Comparison of ENCODE assay signal across 23 mouse cellular contexts in the genomic region with DNA sequence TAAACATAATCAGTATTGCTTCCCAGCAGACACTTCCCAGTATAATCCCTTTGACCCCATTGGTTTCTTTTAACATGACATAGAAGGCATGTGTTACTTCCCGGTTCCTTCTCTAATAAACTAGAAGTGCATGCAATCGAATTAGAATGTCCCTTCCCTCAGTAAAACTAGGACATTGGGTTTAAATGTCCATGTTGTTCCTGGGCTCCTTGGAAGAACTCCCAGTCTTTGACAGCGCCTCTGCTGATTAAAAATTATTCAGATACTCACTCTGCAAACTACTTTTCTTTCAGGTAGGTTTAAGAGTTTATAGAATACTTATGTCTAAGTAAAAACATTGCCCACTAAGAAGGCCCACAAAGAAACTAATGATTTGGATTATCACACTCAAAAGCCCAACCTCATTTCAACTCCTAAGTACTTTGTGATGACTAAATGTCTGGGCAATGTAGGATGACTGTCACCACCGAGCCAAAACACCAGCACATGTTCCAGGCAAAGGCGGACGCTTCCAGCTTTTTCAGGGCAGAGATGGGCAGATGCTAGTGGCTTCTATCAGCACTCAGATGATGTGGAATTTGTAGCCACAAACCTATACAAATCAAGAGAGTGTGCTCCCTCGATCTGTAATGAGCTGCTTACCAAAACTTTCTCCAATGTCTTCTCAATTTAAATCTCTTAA. TPM values are rescaled to one million over a fixed set of nuclear protein-coding genes. Genes with fewer than 3 reads are reported as not detected.
A peak's percentile ranks its signal among the peaks of the same experiment; 100 is the strongest.
DNase-seq lines count a peak whose midpoint lies in the region; ATAC-seq and TF ChIP-seq lines count a peak whose summit lies in the region.
"Had no signal": no experiment of that assay in that cellular context is flagged by ENCODE, and none has a peak within 500 bp of the region (broad histone marks: within the 10 kb centered on the region; RNA-seq: fewer than 3 reads in every experiment).

No protein-coding gene starts in this region.

- no peaks in the 10 kb centered on the region for H3K27me3 ChIP-seq in kidney, embryonic 14.5 days (ENCODE audit: control insufficient read depth, insufficient read depth, low read length)
- H3K27me3 ChIP-seq in heart, embryonic 14.5 days (ENCODE audit: control insufficient read depth, insufficient read depth, low read length): no peaks in the 10 kb centered on the region
- H3K27me3 ChIP-seq: forebrain, embryonic 15.5 days; hindbrain, embryonic 12.5 days; limb, embryonic 13.5 days; neural tube, embryonic 13.5 days had no signal

- intact Hi-C loops in gastrocnemius, adult 2 months (cut with DNase I): loop anchor here (5.0 kb wide), 1 partner anchor 80 kb away; no protein-coding TSS in a partner anchor

- H3K9ac ChIP-seq in kidney, embryonic 14.5 days (ENCODE audit: low read depth, low read length): no peak overlapping the region
- H3K9ac ChIP-seq in heart, embryonic 14.5 days (ENCODE audit: low read length): no peak overlapping the region
- H3K9ac ChIP-seq: forebrain, embryonic 15.5 days; hindbrain, embryonic 12.5 days; limb, embryonic 13.5 days; neural tube, embryonic 13.5 days had no signal

- no peak for ATAC-seq in kidney, embryonic 14.5 days (ENCODE audit: low FRiP score, low TSS enrichment)
- ATAC-seq in heart, embryonic 14.5 days (ENCODE audit: insufficient number of reproducible peaks, insufficient read depth, low FRiP score, low read depth): no peak; the same call in 1 of the 2 replicates
- ATAC-seq: forebrain, embryonic 15.5 days had no signal

- no peaks in the 10 kb centered on the region for H3K9me3 ChIP-seq in kidney, embryonic 14.5 days (ENCODE audit: control insufficient read depth, low read length)
- no peaks in the 10 kb centered on the region for H3K9me3 ChIP-seq in heart, embryonic 14.5 days (ENCODE audit: control insufficient read depth, low read length)
- H3K9me3 ChIP-seq: forebrain, embryonic 15.5 days; hindbrain, embryonic 12.5 days; limb, embryonic 13.5 days; midbrain, embryonic 10.5 days; neural tube, embryonic 13.5 days had no signal

- H3K27ac ChIP-seq in gastrocnemius, adult 2 months: peak overlapping the region; percentile 90
- no peak overlapping the region for H3K27ac ChIP-seq in kidney, embryonic 14.5 days (ENCODE audit: low read depth, low read length)
- peak overlapping the region; percentile 20 to 53; a peak in 3 of 4 replicates for H3K27ac ChIP-seq in heart, embryonic 14.5 days (replicated peaks in 1 of 2; ENCODE audit: control insufficient read depth in 1 of 2, insufficient read depth in 1 of 2, low read depth in 2 of 2, low read length in 2 of 2)
- H3K27ac ChIP-seq: forebrain, embryonic 15.5 days; hindbrain, embryonic 12.5 days; limb, embryonic 13.5 days; midbrain, embryonic 10.5 days; neural tube, embryonic 13.5 days; stomach, postnatal 0 days had no signal

- peaks cover 30% of the 10 kb centered on the region for H3K36me3 ChIP-seq in kidney, embryonic 14.5 days (ENCODE audit: control insufficient read depth, insufficient read depth, low read length)
- peaks cover 79% of the 10 kb centered on the region for H3K36me3 ChIP-seq in heart, embryonic 14.5 days (ENCODE audit: control insufficient read depth, insufficient read depth, low read length)

- H3K4me3 ChIP-seq in gastrocnemius, adult 2 months: no peak overlapping the region
- H3K4me3 ChIP-seq in kidney, embryonic 14.5 days (ENCODE audit: low read length): no peak overlapping the region
- no peak overlapping the region for H3K4me3 ChIP-seq in heart, embryonic 14.5 days (ENCODE audit: control insufficient read depth in 1 of 2, insufficient read depth in 1 of 2, low read depth in 1 of 2, low read length in 2 of 2)
- H3K4me3 ChIP-seq: erythroblast, embryonic 14.5 days; forebrain, embryonic 15.5 days; hindbrain, embryonic 12.5 days; limb, embryonic 13.5 days; midbrain, embryonic 10.5 days; neural tube, embryonic 13.5 days had no signal

- TF ChIP-seq CTCF in gastrocnemius, adult 2 months (IDR thresholded peaks at IDR 0.05): no peak

- peak; percentile 77 for DNase-seq in gastrocnemius, adult 2 months
- DNase-seq in gastrocnemius, postnatal 10 days: no peak
- peak; percentile 62 for DNase-seq in kidney, adult 9 months
- peak; percentile 39 for DNase-seq in 3T3-L1 (ENCODE audit: low read depth, low spot score)
- DNase-seq in thymus, postnatal 0 days (ENCODE audit: low spot score): no peak
- DNase-seq: adrenal gland, postnatal 25 days; cerebellum, adult 2 months; layer of hippocampus, adult 9-11 months; lung, postnatal 36 days; right cerebral cortex, postnatal 25 days; thymus, postnatal 25 days had no signal

- no peak overlapping the region for H3K4me2 ChIP-seq in kidney, embryonic 14.5 days (replicated peaks; ENCODE audit: low read depth, low read length)
- no peak overlapping the region for H3K4me2 ChIP-seq in heart, embryonic 14.5 days (ENCODE audit: low read length)
- H3K4me2 ChIP-seq: forebrain, embryonic 15.5 days; hindbrain, embryonic 12.5 days; limb, embryonic 13.5 days; neural tube, embryonic 13.5 days had no signal

- 91% methylated on average over 7 of the region's 7 CpGs for WGBS in kidney, embryonic 14.5 days
- WGBS in heart, embryonic 14.5 days: 40% methylated on average over 7 of the region's 7 CpGs

- H3K4me1 ChIP-seq in kidney, embryonic 14.5 days (ENCODE audit: control insufficient read depth, insufficient read depth, low read length): no peaks in the 10 kb centered on the region
- peaks cover 2 to 20% of the 10 kb centered on the region in 2 experiments for H3K4me1 ChIP-seq in heart, embryonic 14.5 days (ENCODE audit: control insufficient read depth in 2 of 2, insufficient read depth in 2 of 2, low read length in 2 of 2)
- H3K4me1 ChIP-seq: forebrain, embryonic 15.5 days; hindbrain, embryonic 12.5 days; limb, embryonic 13.5 days; midbrain, embryonic 10.5 days; neural tube, embryonic 13.5 days had no signal

RNA-seq across cellular contexts. Expression of a gene that starts 14.7 kb away (rescaled TPM):
- total RNA-seq in gastrocnemius, adult 2 months (2021): 100 to 1,000 TPM; 105 to 286 TPM
- 100 to 1,000 TPM; 126 TPM for total RNA-seq in gastrocnemius, postnatal 10 days (2021)
- polyA plus RNA-seq in kidney, embryonic 14.5 days (2014; fragmentation: Nextera tagmentation; extraction: Ambion mirVana): not detected in 2 replicates
- polyA plus RNA-seq in heart, embryonic 14.5 days (2014; fragmentation: Nextera tagmentation; extraction: Ambion mirVana): 54.6 and 56.9 TPM in 2 replicates
- 0.06 and 0.07 TPM in 2 replicates for polyA plus RNA-seq in thymus, postnatal 0 days (2015; fragmentation: Nextera tagmentation; extraction: Ambion mirVana)
- total RNA-seq: common myeloid progenitor, adult 5-6 weeks; left cerebral cortex, postnatal 10 days had no signal
- polyA plus RNA-seq: erythroblast, embryonic 14.5 days; forebrain, embryonic 15.5 days; hindbrain, embryonic 12.5 days; intestine, embryonic 14.5 days; stomach, postnatal 0 days had no signal

RNA-seq across cellular contexts. Expression of a gene that starts 52.6 kb away (rescaled TPM):
- total RNA-seq in gastrocnemius, adult 2 months (2021): 10 to 100 TPM; 15.3 to 18.1 TPM
- 10 to 100 TPM; 19.0 to 26.3 TPM for total RNA-seq in gastrocnemius, postnatal 10 days (2021)
- 73.9 and 78.2 TPM in 2 replicates for polyA plus RNA-seq in kidney, embryonic 14.5 days (2014; fragmentation: Nextera tagmentation; extraction: Ambion mirVana)
- polyA plus RNA-seq in heart, embryonic 14.5 days (2014; fragmentation: Nextera tagmentation; extraction: Ambion mirVana): 43.8 and 49.7 TPM in 2 replicates
- polyA plus RNA-seq in thymus, postnatal 0 days (2015; fragmentation: Nextera tagmentation; extraction: Ambion mirVana): 41.3 and 50.7 TPM in 2 replicates

Comparison
In these comparisons a context has a peak if more than half of its experiments do, and no peak if none do; other contexts are left out.
1. DNase-seq: peak in gastrocnemius, adult 2 months (single experiment), kidney, adult 9 months (single experiment) and 3T3-L1 (single experiment); none in gastrocnemius, postnatal 10 days (single experiment) and thymus, postnatal 0 days (single experiment).
2. RNA of a gene that starts 14.7 kb away (polyA plus RNA-seq): 54.6 to 56.9 TPM in heart, embryonic 14.5 days; 0.06 to 0.07 TPM in thymus, postnatal 0 days and not detected in kidney, embryonic 14.5 days; every median in the first group is over 10 times any median in the second.